Mouse (Mus musculus) limb, embryonic 14.5 days (tissue): Measurements from ENCODE around the gene Marc2. TPM values are rescaled to one million over a fixed set of nuclear protein-coding genes. Genes with fewer than 3 reads are reported as not detected.

Source experiments
- ATAC-seq: fragments of 200-750 bp; cut with Nextera tagmentation; 2 replicates; pipeline ENCODE4 v1.8.0; 2017; ENCODE audit warnings: low read depth, moderate number of reproducible peaks, moderate TSS enrichment; ENCODE audit not compliant: low FRiP score
- DNase-seq: peaks from one replicate; pipeline ENCODE4 v3.0.0-alpha.2; 2015; ENCODE audit warnings: low spot score
- H3K27ac ChIP-seq: fragments of 300-500 bp; sonication (generic); replicated peaks from 2 replicates; pipeline ENCODE4 v1.5.1; 2014; ENCODE audit warnings: low read depth, mild to moderate bottlenecking, low read length, moderate library complexity, mixed read lengths
- H3K27me3 ChIP-seq: fragments of 300-500 bp; sonication (generic); 2 replicates; pipeline ENCODE4 v1.6.1; 2014; ENCODE audit warnings: low read length, mixed read lengths; ENCODE audit not compliant: control insufficient read depth, insufficient read depth
- H3K36me3 ChIP-seq: fragments of 300-500 bp; sonication (generic); 2 replicates; pipeline ENCODE4 v1.6.1; 2014; ENCODE audit warnings: mild to moderate bottlenecking, low read length, moderate library complexity, mixed read lengths; ENCODE audit not compliant: control insufficient read depth, insufficient read depth
- H3K4me1 ChIP-seq: fragments of 300-500 bp; sonication (generic); 2 replicates; pipeline ENCODE4 v1.6.1; 2014; ENCODE audit warnings: antibody characterized with exemption, low read length, mixed read lengths; ENCODE audit not compliant: control insufficient read depth, insufficient read depth
- H3K4me2 ChIP-seq: fragments of 300-500 bp; sonication (generic); replicated peaks from 2 replicates; pipeline ENCODE4 v1.6.1; 2014; ENCODE audit warnings: low read depth, mild to moderate bottlenecking, low read length, moderate library complexity; ENCODE audit not compliant: severe bottlenecking
- H3K4me3 ChIP-seq: fragments of 300-500 bp; sonication (generic); replicated peaks from 2 replicates; pipeline ENCODE4 v1.5.1; 2014; ENCODE audit warnings: low read length
- H3K9ac ChIP-seq: fragments of 300-500 bp; sonication (generic); 2 replicates; pipeline ENCODE4 v1.6.1; 2014; ENCODE audit warnings: mild to moderate bottlenecking, low read depth, low read length, moderate library complexity; ENCODE audit not compliant: severe bottlenecking
- H3K9me3 ChIP-seq: fragments of 300-500 bp; sonication (generic); 2 replicates; pipeline ENCODE4 v1.6.1; 2016; ENCODE audit warnings: low read length; ENCODE audit not compliant: control insufficient read depth
- POLR2A ChIP-seq: fragments of 200-500 bp; IDR thresholded peaks from 2 replicates; pipeline ENCODE4 v1.8.0; 2012; ENCODE audit warnings: inconsistent platforms, mild to moderate bottlenecking, moderate library complexity, borderline replicate concordance; ENCODE audit not compliant: insufficient read depth, insufficient read length; ENCODE audit errors: extremely low read depth
- WGBS: fragments of 180-500 bp; shearing (Covaris S2); extraction: QIAGEN DNeasy Blood & Tissue Kit; methylation state at CpG from one replicate; pipeline ENCODE4 v1.1.7; 2014; 5-methylcytosine and 5-hydroxymethylcytosine counted together
- polyA plus RNA-seq, 2 experiments: library from polyadenylated mRNA; depleted of rRNA in 1 of 2; stranded (reverse) in 1 of 2; unstranded in 1 of 2; fragments of >200 nt; fragmentation: Nextera tagmentation in 1 of 2; extraction: Ambion mirVana in 1 of 2; gene quantifications; 2 replicates each; pipeline versions ENCODE4 v1.2.1 to v1.2.3; 2012 to 2014

Gene Marc2
- polyA plus RNA-seq, 2 experiments: 68.7 to 239 TPM

GRCm38 (mm10) chr1:184827175-184827701 lies 19.0 kb downstream of the Marc2 start:
- Histone ChIP-seq H3K36me3 (peaks cover 30% of the 10 kb centered on the region), H3K9me3 (no peaks in the 10 kb centered on the region), H3K27ac (no peak overlapping the region), H3K4me2 (no peak overlapping the region), H3K4me3 (no peak overlapping the region), H3K4me1 (peaks cover 13% of the 10 kb centered on the region; the same call in 1 of the 2 replicates), H3K9ac (peak overlapping the region; percentile 31; the same call in 1 of the 2 replicates), H3K27me3 (no peaks in the 10 kb centered on the region)
- 39% methylated on average over 23 of the region's 23 CpGs for WGBS
- no peak for TF ChIP-seq POLR2A
- no peak for DNase-seq
- ATAC-seq: no peak

- Histone ChIP-seq H3K36me3 (peaks cover 17% of the 10 kb centered on the region), H3K9me3 (no peaks in the 10 kb centered on the region), H3K4me1 (peaks cover 13% of the 10 kb centered on the region; the same call in 1 of the 2 replicates), H3K27ac (no peak overlapping the region), H3K27me3 (no peaks in the 10 kb centered on the region), H3K9ac (no peak overlapping the region), H3K4me2 (no peak overlapping the region), H3K4me3 (no peak overlapping the region)
- ATAC-seq: no peak
- TF ChIP-seq POLR2A: no peak
- peak; percentile 71 for DNase-seq
- WGBS: 23% methylated on average over 11 of the region's 11 CpGs
These were observed 21.2 kb downstream of the Marc2 start for GRCm38 (mm10) chr1:184825093-184825492.

GRCm38 (mm10) chr1:184824439-184824851 lies 21.8 kb downstream of the Marc2 start:
- no peak overlapping the region for H3K9ac ChIP-seq
- no peak overlapping the region for H3K27ac ChIP-seq
- WGBS: 4% methylated on average over 12 of the region's 12 CpGs
- no peaks in the 10 kb centered on the region for H3K9me3 ChIP-seq
- no peak overlapping the region for H3K4me3 ChIP-seq
- DNase-seq: peak; percentile 90
- TF ChIP-seq POLR2A: no peak
- peak; percentile 78 for ATAC-seq
- peaks cover 13% of the 10 kb centered on the region; the same call in 1 of the 2 replicates for H3K4me1 ChIP-seq
- H3K27me3 ChIP-seq: no peaks in the 10 kb centered on the region
- H3K36me3 ChIP-seq: peaks cover 21% of the 10 kb centered on the region
- peak overlapping the region; percentile 21; the same call in 1 of the 2 replicates for H3K4me2 ChIP-seq

GRCm38 (mm10) chr1:184822678-184823077 lies 23.6 kb downstream of the Marc2 start:
- H3K27ac ChIP-seq: no peak overlapping the region
- 0 out of 2 replicates have a peak overlapping the region, but pooled peaks have one; percentile 8 for H3K4me3 ChIP-seq
- peak overlapping the region; percentile 34; the same call in 1 of the 2 replicates for H3K9ac ChIP-seq
- H3K4me1 ChIP-seq: peaks cover 13% of the 10 kb centered on the region; the same call in 1 of the 2 replicates
- H3K36me3 ChIP-seq: peaks cover 36% of the 10 kb centered on the region
- no peaks in the 10 kb centered on the region for H3K9me3 ChIP-seq
- no peaks in the 10 kb centered on the region for H3K27me3 ChIP-seq
- ATAC-seq (peak; percentile 52; the same call in 1 of the 2 replicates), DNase-seq (peak; percentile 64)
- no peak for TF ChIP-seq POLR2A
- 12% methylated on average over 11 of the region's 11 CpGs for WGBS
- peak overlapping the region; percentile 34; the same call in 1 of the 2 replicates for H3K4me2 ChIP-seq

GRCm38 (mm10) chr1:184817768-184818167 lies 28.5 kb downstream of the Marc2 start:
- Histone ChIP-seq H3K36me3 (peaks cover 50% of the 10 kb centered on the region), H3K4me1 (peaks cover 1% of the 10 kb centered on the region; the same call in 1 of the 2 replicates), H3K27ac (no peak overlapping the region), H3K9me3 (no peaks in the 10 kb centered on the region), H3K9ac (no peak overlapping the region), H3K4me3 (no peak overlapping the region), H3K27me3 (no peaks in the 10 kb centered on the region), H3K4me2 (no peak overlapping the region)
- 85% methylated on average over 6 of the region's 6 CpGs for WGBS
- TF ChIP-seq POLR2A: no peak
- ATAC-seq: no peak
- no peak for DNase-seq
